Mouse (Mus musculus): ENCODE results near the gene Cep295nl. TPM values are rescaled to one million over a fixed set of nuclear protein-coding genes. Genes with fewer than 3 reads are reported as not detected.
"Not testable (repeated sequence)": the region's sequence is repeated elsewhere in the genome, so short reads cannot be mapped to it uniquely, and the experiment has no call there.

Cep295nl gene
- total RNA-seq (2017), result 1.6 to 2.8 TPM in 2 of 3 replicates, not detected in the other

DNA sequence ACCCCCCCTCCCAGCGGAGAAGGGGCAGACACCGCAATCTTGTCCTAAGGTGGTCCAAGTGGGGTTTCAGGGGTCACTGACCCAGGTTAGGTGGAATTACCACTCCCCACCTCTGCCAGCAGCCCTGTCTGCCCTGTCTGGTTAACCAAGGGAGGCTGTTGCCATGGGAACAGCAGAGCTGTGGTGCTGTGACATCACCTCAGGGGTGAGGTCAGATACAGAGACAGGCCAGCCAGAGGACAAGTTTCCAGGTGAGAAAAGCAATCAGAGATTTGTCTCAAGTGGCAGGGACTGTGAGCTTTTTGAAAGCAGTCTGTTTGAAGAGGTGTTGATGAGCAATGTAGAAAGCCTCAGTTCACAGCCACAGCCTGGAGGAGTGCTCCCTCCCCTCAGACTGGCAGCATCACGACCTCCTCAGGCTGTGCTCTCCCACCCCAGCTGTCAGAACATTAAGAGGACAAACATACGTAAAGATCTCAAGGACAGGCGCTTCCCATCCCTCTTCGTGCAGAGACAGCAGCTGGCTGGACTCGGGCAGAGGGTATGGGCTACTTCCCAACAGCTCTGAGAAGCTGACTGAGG, at the start of gene Cep295nl:
Cep295nl (minus strand) TSS at position 101 of the 582 bp plus-strand sequence.
- no peak; the same call in 1 of the 2 replicates for ATAC-seq (replicated peaks; ENCODE audit: insufficient number of reproducible peaks, low FRiP score, low TSS enrichment, poor library complexity, severe bottlenecking)

DNA sequence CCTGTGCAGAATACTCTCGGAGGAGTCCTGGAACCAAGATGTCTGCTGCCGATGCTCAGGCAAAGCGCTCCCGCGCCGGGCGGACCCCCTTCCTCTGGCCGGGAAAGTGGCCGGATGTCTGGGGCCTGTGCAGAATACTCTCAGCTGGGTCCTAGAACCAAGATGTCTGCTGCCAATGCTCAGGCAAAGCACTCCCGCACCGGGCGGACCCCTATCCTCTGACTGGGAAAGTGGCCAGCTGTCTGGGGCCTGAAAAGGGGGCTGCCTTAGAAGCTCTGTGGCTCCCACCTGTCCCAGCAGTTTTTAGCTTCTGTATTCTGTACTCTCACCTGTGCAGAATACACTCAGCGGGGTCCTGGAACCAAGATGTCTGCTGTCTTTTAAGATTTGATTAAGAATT, 45.5 kb upstream of the Cep295nl start:
- not testable (repeated sequence) for ATAC-seq (replicated peaks; ENCODE audit: insufficient number of reproducible peaks, low FRiP score, low TSS enrichment, poor library complexity, severe bottlenecking)

DNA sequence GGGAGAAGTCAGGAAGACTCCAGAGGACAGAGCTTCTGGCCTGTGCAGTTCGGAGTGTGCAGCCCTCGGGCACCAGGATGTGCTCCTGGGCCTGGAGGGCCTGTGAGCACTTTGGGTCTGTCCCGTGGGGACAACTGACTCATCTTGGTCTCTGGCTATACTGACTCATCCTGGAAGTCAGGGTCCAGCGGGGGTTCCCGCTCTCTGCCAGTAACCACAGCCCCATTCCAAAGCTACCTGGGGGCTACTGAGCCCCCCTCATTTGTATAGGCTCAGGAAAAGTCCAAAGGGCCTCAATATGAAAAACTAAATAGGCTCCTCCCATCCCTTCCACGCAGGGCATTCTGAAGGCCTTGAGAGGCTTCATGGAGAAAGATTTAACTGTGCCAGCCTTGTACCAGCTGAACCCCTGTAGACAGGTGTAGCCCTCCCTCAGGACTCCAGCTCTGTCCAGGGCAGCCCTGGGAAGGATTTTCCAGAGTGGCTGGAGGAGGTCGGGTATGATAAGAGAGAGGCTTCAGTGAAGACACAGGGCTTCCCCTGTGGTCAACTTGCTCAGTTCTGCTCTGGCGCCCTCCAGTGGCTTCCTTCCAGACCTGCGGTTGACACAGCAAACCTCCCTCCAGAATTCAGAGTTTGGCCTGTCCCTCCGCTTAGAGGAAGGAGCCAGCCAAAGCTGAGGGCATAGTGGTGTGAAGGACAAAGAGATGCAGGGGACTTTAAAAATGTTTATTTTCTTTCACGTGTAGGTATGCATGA, 37.1 kb upstream of the Cep295nl start:
- ATAC-seq (replicated peaks; ENCODE audit: insufficient number of reproducible peaks, low FRiP score, low TSS enrichment, poor library complexity, severe bottlenecking), result peak; percentile 95

DNA sequence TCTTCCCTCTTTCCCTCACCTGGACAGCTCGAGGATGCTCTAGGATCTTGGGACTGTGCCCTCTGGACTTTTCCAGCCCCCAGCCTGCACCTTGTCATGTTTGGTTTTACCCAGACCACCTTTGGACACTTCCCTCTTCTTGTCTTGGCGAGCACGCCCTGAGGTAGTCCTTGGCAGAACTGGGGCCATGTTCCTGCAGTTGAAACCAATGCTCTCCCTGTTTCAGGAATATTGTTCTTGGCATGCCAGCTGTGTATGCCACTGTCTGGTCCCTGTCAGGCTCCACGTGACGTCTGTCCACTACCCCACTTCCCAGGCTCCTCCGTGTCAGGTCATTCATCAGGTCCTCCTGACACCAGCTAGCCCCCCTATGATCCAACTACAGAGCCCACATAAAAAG, 36.4 kb upstream of the Cep295nl start:
- no peak for ATAC-seq (replicated peaks; ENCODE audit: insufficient number of reproducible peaks, low FRiP score, low TSS enrichment, poor library complexity, severe bottlenecking)

DNA sequence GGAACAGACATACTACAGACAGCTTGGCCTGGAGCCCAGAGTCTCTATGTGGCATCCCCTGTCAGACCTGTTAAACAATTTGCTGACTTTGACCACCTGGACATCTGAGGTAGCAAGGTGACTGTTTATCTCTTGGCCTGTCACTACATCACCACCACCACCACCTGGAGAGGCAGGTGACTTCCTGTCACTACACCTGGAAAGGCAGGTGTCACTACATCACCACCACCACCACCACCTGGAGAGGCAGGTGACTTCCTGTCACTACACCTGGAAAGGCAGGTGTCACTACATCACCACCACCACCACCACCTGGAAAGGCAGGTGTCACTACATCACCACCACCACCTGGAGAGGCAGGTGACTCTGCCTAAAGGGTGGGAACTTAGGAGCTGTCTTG, 34.0 kb upstream of the Cep295nl start:
- ATAC-seq (replicated peaks; ENCODE audit: insufficient number of reproducible peaks, low FRiP score, low TSS enrichment, poor library complexity, severe bottlenecking), result 0 out of 2 replicates have a peak, but pooled peaks have one; percentile 7

DNA sequence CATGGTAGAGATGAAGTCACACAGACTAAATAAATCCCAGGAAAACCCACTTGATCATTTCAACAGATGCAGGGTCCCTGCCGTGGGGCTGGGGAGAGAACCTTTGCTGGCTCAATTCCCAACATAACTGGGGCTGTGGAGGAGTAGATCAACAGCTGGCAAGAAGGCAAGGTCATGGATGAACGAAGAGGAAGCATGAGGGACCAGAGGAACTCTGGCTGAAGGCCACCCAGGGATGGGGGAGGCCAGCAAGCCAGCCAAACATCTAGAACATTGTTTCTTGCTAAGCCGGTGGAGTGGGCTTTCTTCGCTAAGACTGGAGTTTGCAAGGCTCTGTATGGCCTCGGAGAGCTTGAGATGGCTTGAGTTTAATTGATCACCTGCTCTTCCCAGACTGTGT, 33.6 kb upstream of the Cep295nl start:
- no peak for ATAC-seq (replicated peaks; ENCODE audit: insufficient number of reproducible peaks, low FRiP score, low TSS enrichment, poor library complexity, severe bottlenecking)

DNA sequence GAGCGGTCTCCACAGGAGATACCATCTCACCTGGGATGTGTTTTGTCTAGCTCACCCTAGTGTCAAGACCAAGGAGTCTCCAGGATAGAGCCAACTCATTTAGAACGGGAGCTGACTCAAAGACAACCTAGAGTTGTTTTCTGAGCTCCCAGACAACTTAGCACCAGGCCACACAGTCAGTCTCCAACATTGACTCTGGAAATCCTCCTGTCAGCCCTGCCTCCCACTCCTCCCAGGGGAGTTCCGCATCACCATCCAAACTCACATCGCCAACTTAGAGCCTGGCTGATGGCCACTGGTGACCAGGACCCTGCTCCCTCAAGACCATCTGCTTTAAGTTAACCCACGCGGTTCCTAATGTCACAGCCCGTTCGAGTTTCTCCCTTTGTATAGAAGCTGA, 33.2 kb upstream of the Cep295nl start:
- ATAC-seq (replicated peaks; ENCODE audit: insufficient number of reproducible peaks, low FRiP score, low TSS enrichment, poor library complexity, severe bottlenecking), result no peak

DNA sequence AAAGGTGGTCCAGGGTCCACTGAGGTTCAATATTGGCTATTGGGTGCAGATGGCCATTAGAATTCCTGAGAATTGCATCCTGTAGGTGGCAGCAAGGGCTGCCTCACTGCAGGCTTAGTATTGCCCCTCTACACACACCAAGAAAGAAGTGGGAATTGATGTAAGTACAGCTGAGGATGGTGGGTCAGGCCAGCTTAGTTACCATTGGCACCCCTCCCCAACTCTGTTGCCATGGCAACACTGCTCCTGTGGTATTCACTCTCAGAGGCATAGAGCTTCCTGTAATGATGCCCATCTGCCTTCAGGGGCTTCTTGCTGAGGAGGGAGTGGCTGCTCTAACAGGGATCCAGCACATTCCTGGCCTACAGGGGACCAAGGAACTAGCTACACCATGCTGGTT, 32.7 kb upstream of the Cep295nl start:
- no peak for ATAC-seq (replicated peaks; ENCODE audit: insufficient number of reproducible peaks, low FRiP score, low TSS enrichment, poor library complexity, severe bottlenecking)

DNA sequence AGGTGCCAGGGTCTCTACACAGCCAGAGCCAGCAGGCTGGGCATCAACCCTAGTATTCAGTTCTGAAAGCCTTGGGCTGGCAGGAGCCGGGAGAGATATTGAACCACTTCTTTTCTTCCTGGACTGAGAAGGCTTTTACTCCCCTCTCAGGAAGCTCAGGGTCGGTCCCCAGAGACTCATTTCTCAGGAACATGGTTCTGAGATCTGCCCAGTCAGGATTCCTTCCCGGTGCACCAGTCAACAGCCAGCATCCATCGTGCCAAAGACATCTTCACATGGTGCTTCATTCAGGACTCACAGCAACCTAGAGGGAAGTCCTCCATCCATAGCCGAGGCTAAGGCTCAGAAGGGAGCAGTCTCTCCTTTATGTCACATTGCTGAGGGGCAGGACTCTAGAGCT, 32.2 kb upstream of the Cep295nl start:
- ATAC-seq (replicated peaks; ENCODE audit: insufficient number of reproducible peaks, low FRiP score, low TSS enrichment, poor library complexity, severe bottlenecking), result no peak

DNA sequence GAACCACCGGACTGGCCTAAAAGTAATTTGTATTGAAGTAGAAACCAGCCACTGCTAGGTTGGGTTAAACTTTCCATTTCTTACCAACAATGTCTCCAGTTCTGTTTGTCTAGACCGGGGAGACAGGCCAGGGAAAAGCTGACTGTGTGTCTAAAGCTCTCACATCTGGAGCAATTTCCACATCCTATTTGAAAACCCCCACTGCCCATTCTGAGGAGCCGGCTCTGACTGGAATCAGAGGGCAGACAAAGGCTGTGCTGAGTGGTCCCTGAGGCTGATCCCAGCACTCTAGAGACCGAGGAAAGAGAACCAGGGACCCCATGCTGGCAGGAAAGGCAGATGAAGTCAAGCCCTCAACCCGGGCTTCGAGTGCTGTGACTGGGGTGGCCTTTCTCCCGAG, 30.3 kb upstream of the Cep295nl start:
- no peak for ATAC-seq (replicated peaks; ENCODE audit: insufficient number of reproducible peaks, low FRiP score, low TSS enrichment, poor library complexity, severe bottlenecking)

DNA sequence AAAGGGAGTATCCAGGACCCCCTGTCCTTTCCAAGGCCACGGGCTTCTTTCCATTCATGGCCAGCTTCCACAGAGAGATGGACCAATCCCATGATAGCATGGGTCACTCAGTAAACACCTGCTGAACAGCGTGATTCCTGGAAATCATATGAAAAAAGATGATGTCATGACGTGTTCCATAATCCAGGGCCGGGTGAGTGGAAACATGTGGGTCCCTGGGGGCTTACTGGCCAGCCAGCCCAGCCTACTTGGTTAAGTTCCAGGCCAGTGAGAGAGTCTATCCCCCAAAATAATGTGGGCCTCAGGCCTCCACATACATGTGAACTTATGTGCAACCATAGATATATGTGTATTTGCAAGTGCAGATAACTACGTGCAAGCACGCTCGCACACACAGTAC, 29.6 kb upstream of the Cep295nl start:
- no peak for ATAC-seq (replicated peaks; ENCODE audit: insufficient number of reproducible peaks, low FRiP score, low TSS enrichment, poor library complexity, severe bottlenecking)

DNA sequence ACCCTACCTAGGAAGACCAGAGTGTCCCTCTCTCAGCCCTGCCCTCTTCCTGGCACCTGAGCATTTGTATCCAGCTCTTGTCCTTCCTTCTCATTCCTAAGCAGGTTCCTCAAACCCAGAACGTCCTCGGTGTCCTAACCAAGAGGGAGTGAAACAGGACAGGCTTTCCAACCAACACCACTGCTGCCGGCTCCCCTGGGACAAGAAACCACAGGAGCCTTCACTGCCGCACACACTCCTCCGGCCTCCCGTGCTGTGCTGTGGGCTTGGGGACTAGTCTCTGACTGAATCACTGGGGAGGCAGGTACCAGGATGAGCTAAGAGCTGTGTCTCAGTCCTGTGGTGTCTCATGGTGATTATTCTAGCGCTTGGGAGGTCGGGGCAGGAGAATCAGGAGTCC, 27.4 kb upstream of the Cep295nl start:
- no peak for ATAC-seq (replicated peaks; ENCODE audit: insufficient number of reproducible peaks, low FRiP score, low TSS enrichment, poor library complexity, severe bottlenecking)

DNA sequence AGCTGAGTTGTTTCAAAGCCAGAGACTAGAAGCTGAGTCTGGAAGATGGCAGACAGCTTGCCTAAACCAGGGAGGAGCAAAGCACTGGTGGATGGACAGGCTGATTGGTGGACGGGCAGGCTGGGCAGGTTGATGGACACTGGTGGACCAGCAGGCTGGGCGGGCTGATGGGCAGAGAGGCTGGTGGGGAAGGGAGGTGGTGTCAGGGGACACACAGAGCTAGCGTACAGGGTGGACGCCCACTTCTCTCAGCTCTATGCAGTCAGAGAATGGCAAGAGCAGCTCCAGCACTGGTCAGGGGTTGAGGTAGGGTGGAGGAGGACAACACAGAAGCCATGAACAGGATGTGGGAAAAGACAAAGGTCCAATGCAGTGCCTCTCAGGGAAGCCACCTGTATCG, 27.0 kb upstream of the Cep295nl start:
- no peak for ATAC-seq (replicated peaks; ENCODE audit: insufficient number of reproducible peaks, low FRiP score, low TSS enrichment, poor library complexity, severe bottlenecking)

DNA sequence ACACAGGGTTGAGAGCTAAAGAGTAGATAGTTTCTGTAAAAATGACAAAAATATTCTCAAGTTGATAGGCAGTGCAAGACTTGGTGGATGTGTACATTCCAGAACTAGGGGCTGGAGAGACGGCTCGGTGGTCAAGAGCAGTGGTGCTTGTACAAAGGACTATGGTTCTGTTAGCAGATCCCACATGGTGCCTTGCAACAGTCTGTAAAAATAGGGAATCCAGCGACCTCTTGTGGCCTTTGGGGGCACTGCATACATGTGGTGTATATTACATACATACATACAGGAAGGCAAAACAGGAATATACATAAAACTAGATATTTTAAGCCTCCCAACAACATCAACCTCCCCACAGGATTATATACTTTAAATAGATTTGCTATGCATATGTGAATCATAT, 26.0 kb upstream of the Cep295nl start:
- no peak for ATAC-seq (replicated peaks; ENCODE audit: insufficient number of reproducible peaks, low FRiP score, low TSS enrichment, poor library complexity, severe bottlenecking)

DNA sequence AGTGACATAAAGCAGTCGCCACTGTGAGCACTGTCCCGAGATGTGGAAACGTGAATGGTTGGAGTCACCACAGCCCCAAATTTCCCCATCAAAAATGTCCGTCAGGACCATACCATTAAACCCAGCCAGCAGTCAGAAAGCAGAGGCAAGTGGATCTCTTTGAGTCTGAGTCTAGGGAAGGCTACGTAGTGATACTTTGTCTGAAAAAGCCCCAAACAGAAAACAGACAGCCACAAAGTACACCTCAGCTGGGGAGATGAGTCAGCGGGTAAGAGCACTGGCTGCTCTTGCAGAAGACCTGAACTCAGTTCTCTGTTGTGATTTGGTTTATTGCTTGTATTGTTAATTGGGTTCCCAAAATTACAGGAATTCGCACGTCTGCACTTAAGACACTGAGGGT, 24.3 kb upstream of the Cep295nl start:
- no peak for ATAC-seq (replicated peaks; ENCODE audit: insufficient number of reproducible peaks, low FRiP score, low TSS enrichment, poor library complexity, severe bottlenecking)

DNA sequence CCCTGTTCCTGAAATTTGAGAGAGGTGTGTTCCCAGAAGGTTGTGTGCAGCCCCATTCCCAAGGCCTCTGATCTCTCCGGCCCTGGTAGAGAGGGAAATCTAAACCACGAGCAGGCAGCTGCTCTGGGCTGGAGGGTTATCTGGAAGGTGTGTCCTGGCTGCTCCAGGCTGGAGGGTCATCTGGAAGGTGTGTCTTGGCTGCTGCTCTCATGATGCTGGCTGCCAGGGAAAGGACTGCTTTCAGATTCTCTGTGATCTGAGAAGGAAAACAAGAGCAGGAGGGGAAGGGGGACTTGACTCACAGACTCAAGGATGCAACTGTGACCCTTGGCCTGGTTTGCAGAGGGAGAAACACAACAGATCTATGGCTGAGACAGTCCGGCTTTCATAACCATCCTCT, 23.8 kb upstream of the Cep295nl start:
- no peak for ATAC-seq (replicated peaks; ENCODE audit: insufficient number of reproducible peaks, low FRiP score, low TSS enrichment, poor library complexity, severe bottlenecking)

DNA sequence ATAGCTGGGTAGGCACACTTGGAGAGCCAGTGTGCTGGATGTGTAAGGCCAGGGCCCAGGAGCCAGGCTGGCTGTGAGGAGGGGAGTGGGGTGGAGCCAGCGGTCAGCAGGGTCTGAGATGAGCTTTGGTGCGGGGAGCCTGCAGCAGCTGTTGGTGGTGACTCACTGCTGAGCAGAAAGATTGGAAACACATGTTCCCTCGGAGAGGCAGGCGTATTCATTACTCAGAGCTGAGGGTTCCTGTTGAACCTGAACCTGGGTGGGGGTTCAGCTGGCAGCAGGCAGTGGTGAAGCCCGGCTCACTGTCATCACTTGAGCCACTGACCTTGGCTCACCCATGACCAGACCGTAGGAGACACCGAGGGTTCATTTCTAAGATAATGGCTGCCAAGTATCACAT, 22.9 kb upstream of the Cep295nl start:
- no peak for ATAC-seq (replicated peaks; ENCODE audit: insufficient number of reproducible peaks, low FRiP score, low TSS enrichment, poor library complexity, severe bottlenecking)

DNA sequence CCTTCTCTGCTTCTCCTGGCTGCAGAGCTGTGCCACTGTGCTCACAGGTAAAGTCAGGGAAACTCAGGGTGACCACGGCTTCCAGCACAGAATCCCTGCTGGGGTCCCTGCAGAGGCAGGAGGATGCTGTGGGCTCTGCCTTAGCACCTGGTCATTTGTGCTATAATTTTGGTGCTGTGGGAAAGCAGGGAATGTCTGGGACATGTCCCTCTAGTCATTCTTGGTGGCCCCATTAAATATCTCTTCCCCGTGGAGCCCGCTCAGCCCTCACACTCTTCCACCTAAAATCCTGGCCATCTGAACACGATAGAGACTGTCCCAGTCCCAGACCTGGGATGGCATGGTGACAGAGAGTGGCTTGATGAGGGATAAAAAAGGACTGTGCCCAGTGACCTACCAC, 21.7 kb upstream of the Cep295nl start:
- no peak for ATAC-seq (replicated peaks; ENCODE audit: insufficient number of reproducible peaks, low FRiP score, low TSS enrichment, poor library complexity, severe bottlenecking)

DNA sequence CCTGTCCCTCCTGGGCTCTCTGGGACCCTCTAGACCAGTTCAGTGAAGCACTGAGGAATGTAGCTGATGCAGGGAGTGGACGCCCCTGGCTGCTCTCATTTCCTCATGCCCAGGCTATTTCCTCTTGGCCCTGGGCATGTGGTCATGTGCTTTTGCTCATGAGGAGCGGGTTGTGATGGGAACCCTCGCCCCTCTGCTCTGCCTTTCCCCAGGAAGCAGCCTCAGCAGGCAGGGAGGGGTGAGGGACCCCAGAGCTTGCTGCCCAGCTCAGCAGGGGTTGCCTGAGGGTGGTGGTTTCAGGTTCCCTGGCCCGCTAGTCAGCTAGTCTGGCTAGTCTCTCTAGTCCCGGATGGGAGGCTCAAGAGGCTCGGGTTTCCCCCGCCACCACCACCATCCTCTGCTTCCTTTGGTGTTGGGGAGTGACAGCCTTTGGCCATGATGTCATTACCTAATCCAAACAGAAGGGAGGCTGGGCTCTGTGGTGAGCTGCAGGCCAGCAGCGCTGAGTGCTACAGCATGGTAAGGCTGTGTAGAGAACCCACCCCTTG, 20.7 kb upstream of the Cep295nl start:
- peak; percentile 80 for ATAC-seq (replicated peaks; ENCODE audit: insufficient number of reproducible peaks, low FRiP score, low TSS enrichment, poor library complexity, severe bottlenecking)

DNA sequence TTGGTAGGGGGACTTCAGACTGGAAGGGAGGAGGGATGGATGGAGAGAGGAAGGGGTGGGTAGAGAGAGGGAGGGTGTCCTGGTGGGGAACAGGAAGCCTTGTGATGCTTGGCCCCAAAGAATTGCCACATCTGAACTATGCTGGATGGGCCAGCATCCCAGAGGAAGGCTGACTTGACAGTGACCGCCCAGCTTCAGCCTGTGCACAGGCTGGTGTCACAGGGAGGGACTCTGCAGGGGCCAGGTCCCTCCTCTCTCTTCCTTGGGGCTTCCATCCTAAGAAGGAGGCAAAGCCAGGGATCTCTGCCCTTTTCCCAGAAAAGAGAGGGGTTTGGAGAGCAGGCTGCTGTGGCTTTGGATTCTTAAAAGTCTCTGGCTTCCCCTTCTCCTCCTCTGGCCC, 20.2 kb upstream of the Cep295nl start:
- no peak for ATAC-seq (replicated peaks; ENCODE audit: insufficient number of reproducible peaks, low FRiP score, low TSS enrichment, poor library complexity, severe bottlenecking)
